Comparison of ENCODE assay signal across 29 mouse cellular contexts in the genomic region with DNA sequence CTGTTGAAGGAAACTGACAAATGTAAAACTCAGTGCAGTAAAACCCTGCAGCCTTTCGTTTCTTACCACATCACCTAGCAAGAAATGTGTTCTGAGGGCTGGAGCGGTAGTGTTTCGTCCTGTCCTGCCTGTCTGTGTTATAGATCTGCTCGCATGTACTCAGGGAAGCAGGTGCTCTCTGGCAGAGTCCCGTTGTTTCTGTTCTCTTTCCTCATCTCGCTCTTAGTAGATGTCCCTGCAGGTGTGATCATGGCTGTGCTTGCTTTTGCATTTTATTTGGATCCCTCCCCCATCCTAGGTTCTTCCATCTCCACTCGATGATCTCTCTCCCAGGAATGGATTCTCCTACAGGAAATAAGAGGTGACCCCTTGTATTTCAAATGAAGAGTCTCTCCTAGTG.
DNase-seq lines count a peak whose midpoint lies in the region; ATAC-seq and TF ChIP-seq lines count a peak whose summit lies in the region.
"Had no signal": no experiment of that assay in that cellular context is flagged by ENCODE, and none has a peak within 500 bp of the region (broad histone marks: within the 10 kb centered on the region; RNA-seq: fewer than 3 reads in every experiment).

No protein-coding gene starts in this region.

- no peaks in the 10 kb centered on the region for H3K9me3 ChIP-seq in hindbrain, embryonic 10.5 days
- H3K9me3 ChIP-seq in hindbrain, postnatal 0 days (ENCODE audit: low read length): no peaks in the 10 kb centered on the region
- no peaks in the 10 kb centered on the region for H3K9me3 ChIP-seq in liver, embryonic 15.5 days (replicated peaks)
- no peaks in the 10 kb centered on the region for H3K9me3 ChIP-seq in stomach, embryonic 16.5 days (replicated peaks; ENCODE audit: control insufficient read depth, low read length)
- H3K9me3 ChIP-seq in stomach, postnatal 0 days (ENCODE audit: control insufficient read depth, low read length): no peaks in the 10 kb centered on the region
- H3K9me3 ChIP-seq: embryonic facial prominence, embryonic 10.5 days; embryonic facial prominence, embryonic 13.5 days; forebrain, embryonic 12.5 days; forebrain, embryonic 15.5 days; G1E; heart, embryonic 12.5 days; hindbrain, embryonic 13.5 days had no signal

- H3K4me3 ChIP-seq in hindbrain, embryonic 10.5 days: no peak overlapping the region
- no peak overlapping the region for H3K4me3 ChIP-seq in hindbrain, postnatal 0 days (ENCODE audit: low read length)
- no peak overlapping the region for H3K4me3 ChIP-seq in liver, embryonic 15.5 days (replicated peaks)
- H3K4me3 ChIP-seq in stomach, embryonic 16.5 days (replicated peaks; ENCODE audit: low read length): no peak overlapping the region
- no peak overlapping the region for H3K4me3 ChIP-seq in stomach, postnatal 0 days (ENCODE audit: low read depth, low read length)
- no peak overlapping the region for H3K4me3 ChIP-seq in cortical plate, adult 2 months (ENCODE audit: insufficient read depth, low read length)
- H3K4me3 ChIP-seq: embryonic facial prominence, embryonic 10.5 days; embryonic facial prominence, embryonic 13.5 days; erythroblast, embryonic 14.5 days; forebrain, embryonic 12.5 days; forebrain, embryonic 15.5 days; heart, embryonic 12.5 days; hindbrain, embryonic 13.5 days had no signal

- no peak for ATAC-seq in hindbrain, postnatal 0 days
- no peak for ATAC-seq in liver, embryonic 15.5 days (ENCODE audit: insufficient read depth)
- no peak for ATAC-seq in stomach, embryonic 16.5 days (ENCODE audit: insufficient read depth, low FRiP score)
- ATAC-seq in stomach, postnatal 0 days (ENCODE audit: low FRiP score, low TSS enrichment): no peak
- ATAC-seq: forebrain, embryonic 15.5 days; hindbrain, embryonic 16.5 days; inflammation-experienced regulatory T-cells, adult 6 months; Patski had no signal

- TF ChIP-seq CTCF in hindbrain, postnatal 0 days (IDR thresholded peaks at IDR 0.05; ENCODE audit: low read depth): no peak
- TF ChIP-seq CTCF in stomach, postnatal 0 days (IDR thresholded peaks at IDR 0.05; ENCODE audit: low read depth): no peak
- no peak for TF ChIP-seq CTCF in cortical plate, adult 2 months (IDR thresholded peaks at IDR 0.05; ENCODE audit: extremely low read depth, insufficient read depth, low read length)

- no peaks in the 10 kb centered on the region for H3K27me3 ChIP-seq in hindbrain, embryonic 10.5 days (ENCODE audit: insufficient read depth, poor library complexity, severe bottlenecking)
- H3K27me3 ChIP-seq in hindbrain, postnatal 0 days (ENCODE audit: insufficient read depth, low read length): no peaks in the 10 kb centered on the region
- no peaks in the 10 kb centered on the region for H3K27me3 ChIP-seq in liver, embryonic 15.5 days
- no peaks in the 10 kb centered on the region for H3K27me3 ChIP-seq in stomach, embryonic 16.5 days (ENCODE audit: control insufficient read depth, insufficient read depth, low read length)
- H3K27me3 ChIP-seq in stomach, postnatal 0 days (ENCODE audit: control insufficient read depth, insufficient read depth, low read length): no peaks in the 10 kb centered on the region
- H3K27me3 ChIP-seq: embryonic facial prominence, embryonic 13.5 days; forebrain, embryonic 12.5 days; forebrain, embryonic 15.5 days; heart, embryonic 12.5 days; hindbrain, embryonic 13.5 days; Patski had no signal

- 96% methylated on average over 7 of the region's 7 CpGs for WGBS in hindbrain, embryonic 10.5 days
- 86% methylated on average over 7 of the region's 7 CpGs for WGBS in hindbrain, postnatal 0 days
- WGBS in liver, embryonic 15.5 days (ENCODE audit: insufficient replicate concordance): 74% methylated on average over 7 of the region's 7 CpGs
- 86% methylated on average over 7 of the region's 7 CpGs for WGBS in stomach, embryonic 16.5 days
- 86% methylated on average over 7 of the region's 7 CpGs for WGBS in stomach, postnatal 0 days

- TF ChIP-seq EP300 in stomach, postnatal 0 days (optimal IDR thresholded peaks at IDR 0.05): no peak

- no peak for DNase-seq in hindbrain, embryonic 10.5 days (ENCODE audit: low spot score)
- DNase-seq in hindbrain, postnatal 0 days (ENCODE audit: low spot score): no peak
- DNase-seq in liver: no peak
- DNase-seq in stomach, postnatal 0 days (ENCODE audit: low spot score): no peak
- no peak for DNase-seq in kidney, postnatal 14 days
- DNase-seq: adrenal gland, postnatal 10 days; adrenal gland, postnatal 36 days; cerebellum, adult 11 months; cerebellum, adult 2 months; cerebellum, adult 9-11 months; cerebellum, postnatal 25 days; embryo, embryonic 11 days; gastrocnemius, postnatal 25 days; heart, adult 18-20 months; heart, postnatal 14 days had no signal

- H3K27ac ChIP-seq in hindbrain, embryonic 10.5 days: peak overlapping the region; percentile 70; the same call in 1 of the 2 replicates
- no peak overlapping the region for H3K27ac ChIP-seq in hindbrain, postnatal 0 days
- H3K27ac ChIP-seq in liver, embryonic 15.5 days (replicated peaks): 0 out of 2 replicates have a peak overlapping the region, but pooled peaks have one; percentile 16
- H3K27ac ChIP-seq in stomach, embryonic 16.5 days (ENCODE audit: low read length): peak overlapping the region; percentile 32; the same call in 1 of the 2 replicates
- no peak overlapping the region for H3K27ac ChIP-seq in stomach, postnatal 0 days (replicated peaks)
- peak overlapping the region; percentile 27; the same call in 1 of the 2 replicates for H3K27ac ChIP-seq in cortical plate, adult 2 months (ENCODE audit: insufficient read depth, low read length)
- H3K27ac ChIP-seq: embryonic facial prominence, embryonic 10.5 days; embryonic facial prominence, embryonic 13.5 days; forebrain, embryonic 12.5 days; forebrain, embryonic 15.5 days; hindbrain, embryonic 13.5 days had no signal

- H3K4me1 ChIP-seq in hindbrain, embryonic 10.5 days (replicated peaks): peaks cover 56% of the 10 kb centered on the region
- no peaks in the 10 kb centered on the region; the same call in 1 of the 2 replicates for H3K4me1 ChIP-seq in hindbrain, postnatal 0 days (ENCODE audit: insufficient read depth, low read length)
- H3K4me1 ChIP-seq in liver, embryonic 15.5 days (replicated peaks): no peaks in the 10 kb centered on the region
- 0 out of 2 replicates have a peak, but pooled peaks cover 2% of the 10 kb centered on the region for H3K4me1 ChIP-seq in stomach, embryonic 16.5 days (ENCODE audit: control insufficient read depth, insufficient read depth, low read length)
- H3K4me1 ChIP-seq in stomach, postnatal 0 days (replicated peaks; ENCODE audit: control insufficient read depth, insufficient read depth): no peaks in the 10 kb centered on the region
- H3K4me1 ChIP-seq in cortical plate, adult 2 months (ENCODE audit: control insufficient read depth, insufficient read depth, low read length): peaks cover 6% of the 10 kb centered on the region

- H3K4me2 ChIP-seq in hindbrain, postnatal 0 days (ENCODE audit: low read depth, low read length): no peak overlapping the region
- H3K4me2 ChIP-seq in liver, embryonic 15.5 days: no peak overlapping the region
- no peak overlapping the region for H3K4me2 ChIP-seq in stomach, embryonic 16.5 days (ENCODE audit: low read depth, low read length)
- no peak overlapping the region for H3K4me2 ChIP-seq in stomach, postnatal 0 days (replicated peaks; ENCODE audit: low read depth)
- H3K4me2 ChIP-seq: embryonic facial prominence, embryonic 13.5 days; forebrain, embryonic 12.5 days; forebrain, embryonic 15.5 days; heart, embryonic 12.5 days; hindbrain, embryonic 13.5 days had no signal

- no peak for TF ChIP-seq POLR2A in cortical plate, adult 2 months (IDR thresholded peaks at IDR 0.05; ENCODE audit: extremely low read depth, insufficient read depth, low read length)

- no peak overlapping the region for H3K9ac ChIP-seq in hindbrain, postnatal 0 days (replicated peaks; ENCODE audit: low read length)
- no peak overlapping the region for H3K9ac ChIP-seq in liver, embryonic 15.5 days
- H3K9ac ChIP-seq in stomach, embryonic 16.5 days (ENCODE audit: low read length): no peak overlapping the region
- H3K9ac ChIP-seq in stomach, postnatal 0 days (ENCODE audit: low read length): no peak overlapping the region
- H3K9ac ChIP-seq: embryonic facial prominence, embryonic 13.5 days; forebrain, embryonic 12.5 days; forebrain, embryonic 15.5 days; heart, embryonic 12.5 days; hindbrain, embryonic 13.5 days had no signal

- peaks cover 3% of the 10 kb centered on the region for H3K36me3 ChIP-seq in hindbrain, embryonic 10.5 days
- H3K36me3 ChIP-seq in hindbrain, postnatal 0 days (ENCODE audit: insufficient read depth, low read length): no peaks in the 10 kb centered on the region
- peaks cover 33% of the 10 kb centered on the region for H3K36me3 ChIP-seq in liver, embryonic 15.5 days (replicated peaks)
- 0 out of 2 replicates have a peak, but pooled peaks cover 3% of the 10 kb centered on the region for H3K36me3 ChIP-seq in stomach, embryonic 16.5 days (ENCODE audit: control insufficient read depth, insufficient read depth, low read length)
- no peaks in the 10 kb centered on the region; the same call in 1 of the 2 replicates for H3K36me3 ChIP-seq in stomach, postnatal 0 days (ENCODE audit: control insufficient read depth, insufficient read depth, low read length)
- H3K36me3 ChIP-seq: forebrain, embryonic 12.5 days; forebrain, embryonic 15.5 days; hindbrain, embryonic 13.5 days had no signal

Comparison
In these comparisons a context has a peak if more than half of its experiments do, and no peak if none do; other contexts are left out.
1. H3K27ac ChIP-seq: peak in hindbrain, embryonic 10.5 days (single experiment), liver, embryonic 15.5 days (single experiment), stomach, embryonic 16.5 days (single experiment) and cortical plate, adult 2 months (single experiment); none in hindbrain, postnatal 0 days (single experiment) and stomach, postnatal 0 days (single experiment).